Mouse (Mus musculus): Measurements from ENCODE around the gene Ltb4r2.

Ltb4r2 gene

GRCm38 (mm10) chr14:55783171-55783957 lies 22.1 kb downstream of the Ltb4r2 start:
- DNase-seq: no peak

GRCm38 (mm10) chr14:55783958-55784235 lies 22.7 kb downstream of the Ltb4r2 start, which contains the start of gene Adcy4:
Gene Adcy4, minus strand, starts transcription at chr14:55784095.
- DNase-seq: no peak

- no peak for DNase-seq
These were observed 24.0 kb downstream of the Ltb4r2 start for GRCm38 (mm10) chr14:55785195-55785594.

DNA sequence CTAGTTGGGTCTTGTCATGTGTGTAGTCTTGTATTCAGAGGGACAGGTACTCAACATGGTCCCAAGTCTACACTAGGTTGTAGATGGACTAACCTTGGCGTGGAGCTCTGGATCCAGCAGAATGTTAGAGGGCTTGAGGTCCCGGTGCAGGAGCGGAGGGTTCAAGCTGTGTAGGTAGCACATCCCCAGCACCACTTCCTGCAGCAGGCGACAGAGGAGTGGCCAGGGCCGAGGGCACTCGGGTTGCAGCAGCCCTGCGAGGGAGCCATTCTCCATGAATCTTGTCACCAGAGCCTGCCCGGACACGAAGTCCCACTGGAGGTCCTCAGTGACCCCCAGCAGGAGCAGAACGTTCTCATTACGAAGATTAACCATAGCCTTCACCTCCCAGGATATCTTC lies 26.5 kb downstream of the Ltb4r2 start:
- no peak for DNase-seq

DNA sequence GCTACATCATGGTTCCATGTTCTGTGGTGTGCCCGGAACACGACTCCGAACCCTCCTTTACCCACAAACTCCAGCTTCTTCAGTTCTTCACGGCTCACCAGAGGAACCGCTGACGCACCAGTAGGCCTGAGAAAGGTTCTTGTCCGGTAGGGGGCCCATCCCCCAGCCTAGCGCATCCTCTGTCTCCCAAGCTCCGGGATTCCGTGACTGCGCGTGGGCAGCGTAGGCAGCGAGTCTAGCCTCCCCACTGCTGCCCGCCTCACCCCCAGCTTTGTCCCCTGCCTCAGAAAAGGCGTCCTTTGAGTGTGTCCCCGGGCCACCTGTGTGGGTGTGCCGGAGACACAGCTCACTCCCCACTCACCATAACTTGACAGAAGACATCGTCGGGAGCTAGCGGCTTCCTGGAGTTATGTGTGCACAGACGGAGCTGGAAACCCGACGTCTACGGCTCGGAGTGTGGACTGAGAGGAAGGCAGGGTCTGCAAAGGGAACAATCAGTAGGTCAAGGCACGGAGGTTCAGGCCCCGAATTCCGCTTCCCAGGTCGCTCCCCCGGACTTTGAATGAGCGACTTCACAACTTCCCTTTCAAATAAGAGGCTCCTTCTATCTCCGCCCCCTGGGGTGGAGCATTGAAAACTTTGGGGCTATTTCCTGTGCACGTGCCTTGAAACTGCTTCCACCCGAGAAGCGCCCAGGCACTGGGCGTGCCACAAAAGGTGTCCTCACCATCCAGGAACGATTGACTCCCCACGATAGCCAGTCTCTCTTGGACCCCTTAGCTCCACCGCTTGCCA lies 27.2 kb downstream of the Ltb4r2 start, which contains the start of gene Ripk3:
Gene Ripk3 (minus strand): TSS at position 610 of the 795 bp plus-strand sequence.
- DNase-seq: no peak

DNA sequence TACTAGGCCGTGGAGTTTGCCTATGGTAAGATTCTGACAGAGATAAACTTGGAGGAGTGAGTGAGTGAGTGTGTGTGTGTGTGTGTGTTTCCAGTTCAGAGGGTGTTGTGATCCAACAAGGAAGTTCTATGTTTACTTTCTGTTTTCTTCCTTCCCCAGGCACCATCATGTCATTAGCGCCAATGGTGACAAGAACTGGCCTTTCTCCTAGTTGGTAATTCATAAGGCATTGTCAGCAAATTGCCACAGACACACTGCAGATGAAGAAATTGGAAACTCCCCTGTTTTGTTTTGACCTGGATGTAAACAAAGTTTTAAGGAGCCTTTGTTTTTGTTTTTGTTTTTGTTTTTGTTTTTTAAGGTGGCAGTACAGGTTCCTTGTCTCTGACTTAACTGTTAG lies 32.2 kb downstream of the Ltb4r2 start:
- DNase-seq: no peak

- no peak for DNase-seq
These were observed 32.7 kb downstream of the Ltb4r2 start for GRCm38 (mm10) chr14:55793946-55794345.

GRCm38 (mm10) chr14:55795380-55796163 lies 34.3 kb downstream of the Ltb4r2 start:
- DNase-seq: no peak

Measured in cerebellum, adult 8-10 months (tissue).